Mouse (Mus musculus): ENCODE data around the gene Far2.
"Not testable (repeated sequence)": the region's sequence is repeated elsewhere in the genome, so short reads cannot be mapped to it uniquely, and the experiment has no call there.

The Far2 gene

DNA sequence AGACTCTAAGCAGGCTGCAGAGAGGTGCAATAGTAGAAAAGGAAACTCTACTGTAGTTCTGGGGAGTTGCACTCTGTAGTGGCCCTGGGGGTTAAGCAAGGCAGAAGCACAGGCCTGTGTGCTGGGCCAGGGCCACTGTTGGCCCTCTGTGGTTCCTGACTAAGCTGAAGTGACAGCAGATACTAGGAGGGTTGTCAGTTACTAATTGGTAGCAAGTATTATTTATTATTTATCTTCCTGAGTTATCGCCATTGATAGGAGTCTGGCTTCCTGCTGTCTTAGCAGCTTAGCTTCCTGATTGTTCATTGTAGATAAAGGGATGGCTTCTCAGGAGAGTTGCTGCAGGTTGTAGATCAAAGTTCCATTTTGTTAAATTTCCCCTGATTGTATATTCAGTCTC is 73.6 kb downstream of the Far2 start:
- DNase-seq, result no peak

GRCm38 (mm10) chr6:148126851-148127250 is 79.8 kb downstream of the Far2 start:
- DNase-seq, result not testable (repeated sequence)

DNA sequence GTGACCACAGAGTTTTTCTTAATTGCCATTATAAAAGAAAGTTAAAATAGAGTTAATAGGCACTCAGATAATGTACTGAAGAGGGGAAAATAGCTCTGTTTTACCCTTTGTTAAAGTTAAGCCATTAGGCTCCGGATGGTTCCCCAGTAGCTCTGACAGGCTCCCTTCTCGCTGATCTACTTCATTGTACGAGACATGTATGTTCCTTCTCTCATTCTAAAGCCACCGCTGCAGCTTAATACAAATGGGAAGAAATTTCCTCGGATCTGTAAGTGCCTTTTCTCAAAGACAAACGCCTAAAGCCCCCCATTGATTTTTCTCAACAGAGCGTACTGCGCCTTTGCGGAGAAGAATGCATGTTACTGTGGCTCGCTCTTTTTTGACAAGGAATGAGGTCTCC is 85.3 kb downstream of the Far2 start:
- DNase-seq, result no peak

GRCm38 (mm10) chr6:148133536-148133935 is 86.5 kb downstream of the Far2 start:
- no peak for DNase-seq

DNA sequence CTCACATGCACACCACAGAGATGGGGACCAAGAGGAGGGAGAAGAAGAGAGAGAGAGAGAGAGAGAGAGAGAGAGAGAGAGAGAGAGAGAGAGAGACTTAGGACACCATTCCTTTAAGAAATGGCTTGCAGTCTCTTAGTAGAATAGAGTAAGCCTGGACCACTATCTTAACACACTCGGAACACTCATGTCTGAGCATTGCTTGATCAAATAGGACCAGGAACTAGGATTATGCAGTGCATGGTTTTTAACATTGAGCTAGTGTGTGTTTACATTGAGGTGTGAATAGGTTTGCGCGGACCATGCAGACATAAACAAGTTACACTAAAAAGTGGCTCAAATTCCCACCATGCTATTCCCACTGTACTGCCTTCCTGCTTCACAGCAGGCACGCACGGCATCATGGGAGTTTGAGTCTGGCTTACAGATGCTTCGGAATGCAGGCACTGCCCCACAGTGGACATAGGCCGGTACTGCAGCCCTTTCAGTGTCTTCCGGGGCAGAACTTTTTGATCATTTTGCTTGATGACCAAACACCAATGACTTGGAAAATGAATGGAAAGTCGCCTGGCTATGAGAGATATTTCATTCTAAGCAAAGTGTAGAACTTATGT is 88.8 kb downstream of the Far2 start:
- DNase-seq, result peak; percentile 91

GRCm38 (mm10) chr6:148139288-148139995 is 92.4 kb downstream of the Far2 start:
- no peak for DNase-seq

GRCm38 (mm10) chr6:148141874-148142273 is 94.8 kb downstream of the Far2 start:
- DNase-seq, result no peak

DNA sequence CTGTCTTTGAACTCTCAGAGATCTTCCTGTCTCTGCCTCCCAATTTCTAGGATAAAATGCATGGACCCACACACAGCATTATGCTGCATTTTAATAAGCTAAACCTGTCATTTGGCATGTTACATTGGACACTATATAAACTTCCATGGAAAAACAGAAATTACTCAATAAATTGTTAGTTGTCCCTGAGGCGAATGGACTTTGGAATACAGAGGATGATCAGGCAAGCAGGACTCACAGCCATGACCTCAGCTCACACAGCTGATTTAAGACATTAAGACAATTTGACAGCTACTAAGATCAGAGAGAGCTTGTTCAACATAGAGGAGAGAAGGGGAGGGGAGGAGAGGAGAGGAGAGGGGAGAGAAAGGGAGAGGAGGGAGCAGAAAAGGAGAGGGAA is 95.4 kb downstream of the Far2 start:
- no peak for DNase-seq

DNA sequence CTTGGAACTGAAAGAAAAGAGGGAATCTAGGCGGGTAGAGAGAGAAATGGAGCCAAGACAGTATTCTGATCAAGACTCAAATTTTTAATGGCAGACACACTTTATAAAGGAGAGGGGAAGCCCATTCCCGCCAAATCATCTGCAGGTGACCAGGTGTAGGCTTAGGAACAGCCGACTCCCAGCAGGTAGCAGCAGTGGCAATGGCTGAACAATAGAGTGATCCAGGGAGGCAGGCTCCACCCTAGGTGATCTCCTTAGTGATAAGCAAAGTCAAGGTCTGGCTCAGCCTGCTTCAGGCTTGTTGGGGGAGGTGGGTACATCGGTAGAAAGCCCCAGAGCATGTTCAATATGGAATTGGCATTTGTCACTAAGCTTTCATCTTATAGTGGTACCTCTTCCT is 105.2 kb downstream of the Far2 start:
- not testable (repeated sequence) for DNase-seq

DNA sequence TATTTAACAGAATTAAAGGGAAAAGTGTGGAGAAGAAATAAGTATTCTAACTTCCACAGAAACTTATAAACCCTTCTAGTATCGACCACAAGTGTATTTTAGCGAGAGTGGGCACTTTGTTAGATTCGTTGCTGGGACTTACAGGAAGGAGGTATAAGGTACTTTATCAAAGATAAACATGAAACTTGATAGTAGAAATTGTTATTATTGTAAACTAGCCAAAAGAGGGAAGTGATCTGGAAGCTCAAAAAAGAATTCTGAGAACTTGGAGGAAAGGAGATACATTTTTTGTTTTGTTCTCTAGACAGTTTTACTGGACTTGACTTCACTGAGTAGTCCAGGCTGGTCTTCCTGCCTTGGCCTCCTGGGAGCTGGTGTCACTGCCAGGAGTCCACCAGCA is 125.8 kb downstream of the Far2 start:
- no peak for DNase-seq

DNA sequence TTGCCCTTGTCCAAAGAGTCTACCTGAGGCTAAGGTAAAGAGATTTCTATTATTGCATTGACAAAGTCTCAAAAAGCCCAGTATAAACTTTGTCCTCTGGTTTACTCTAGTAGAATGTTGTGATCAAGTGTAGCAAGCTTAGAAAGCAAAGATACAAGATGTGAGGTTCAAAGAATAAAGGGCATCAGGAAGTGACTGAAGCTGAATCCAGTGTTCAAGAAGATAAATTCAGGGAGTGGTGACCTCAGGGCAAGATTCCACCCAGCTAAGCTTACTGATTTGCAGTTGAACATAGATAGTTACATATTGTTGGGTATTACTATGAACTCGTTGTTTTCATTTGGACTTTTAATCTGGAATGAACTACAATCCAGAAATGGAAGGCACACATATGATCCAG is 138.6 kb downstream of the Far2 start:
- no peak for DNase-seq

GRCm38 (mm10) chr6:148193972-148194701 is 147.1 kb downstream of the Far2 start:
- DNase-seq, result no peak

- no peak for DNase-seq
These were observed 152.1 kb downstream of the Far2 start for GRCm38 (mm10) chr6:148199177-148199576.

DNA sequence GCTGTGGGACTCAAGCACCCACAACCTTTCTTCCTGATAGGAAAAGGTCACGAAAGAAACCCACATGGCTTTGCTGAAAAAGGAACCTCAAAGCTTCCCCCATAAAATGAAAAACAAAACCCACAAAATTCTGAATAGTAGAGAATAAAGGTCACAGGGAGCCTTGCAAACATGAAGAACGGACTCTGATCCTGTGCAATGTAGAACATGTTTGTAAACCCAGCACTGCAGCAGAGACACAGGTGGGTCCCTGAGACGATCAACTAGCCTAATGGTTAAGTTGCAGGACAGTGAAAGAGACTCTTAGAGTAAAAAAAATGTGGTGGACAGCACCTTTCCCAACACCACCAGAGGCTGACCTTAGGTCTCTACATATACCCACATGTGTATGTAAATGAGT is 152.7 kb downstream of the Far2 start:
- no peak for DNase-seq

DNA sequence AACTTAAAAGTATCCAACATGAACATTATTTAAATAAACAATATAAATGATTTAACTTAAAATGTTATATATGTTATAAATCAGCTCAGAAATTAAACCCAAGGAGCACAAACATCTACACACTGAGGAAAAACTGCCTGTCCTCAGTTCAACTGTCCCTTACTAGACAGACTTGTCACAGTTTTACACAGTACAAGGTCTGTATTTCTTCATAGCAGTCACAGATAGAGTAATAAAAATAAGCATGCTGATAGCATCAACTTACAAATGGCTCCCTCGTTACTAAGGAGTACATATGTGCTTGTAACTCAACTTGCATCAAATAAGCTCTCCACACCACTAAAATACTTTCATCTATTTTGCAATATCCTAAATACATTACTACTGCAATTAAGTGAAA is 158.1 kb downstream of the Far2 start:
- DNase-seq, result no peak

DNA sequence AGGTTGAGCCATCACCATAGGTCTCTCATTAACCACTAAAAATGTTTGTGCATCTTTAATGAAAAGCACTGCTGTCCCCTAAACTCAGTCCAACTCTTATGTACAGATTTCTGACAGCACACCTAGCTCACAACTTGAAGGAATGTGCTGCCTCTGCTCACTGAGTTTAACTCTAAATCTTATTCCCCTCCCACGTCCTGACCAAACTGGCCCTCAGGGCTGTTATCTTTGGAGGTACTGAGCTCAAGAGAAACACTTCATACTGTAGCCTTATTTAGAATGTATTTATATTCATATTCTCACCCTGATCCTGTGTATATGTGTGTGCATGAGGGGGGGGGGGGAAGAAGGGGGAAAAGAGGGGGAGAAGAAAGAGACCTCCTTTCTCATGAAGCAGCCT is 160.5 kb downstream of the Far2 start:
- DNase-seq, result no peak

- no peak for DNase-seq
These were observed 164.4 kb downstream of the Far2 start for GRCm38 (mm10) chr6:148211391-148211876.

GRCm38 (mm10) chr6:148211897-148212680 is 165.0 kb downstream of the Far2 start, which contains the start of gene Ergic2:
TSS of gene Ergic2 (minus strand) at chr6:148212374.
- DNase-seq, result peak; percentile 99

- DNase-seq, result peak; percentile 73
These were observed 167.7 kb downstream of the Far2 start for GRCm38 (mm10) chr6:148214765-148215164.

GRCm38 (mm10) chr6:148216752-148217151 is 169.7 kb downstream of the Far2 start:
- no peak for DNase-seq

- no peak for DNase-seq
These were observed 171.4 kb downstream of the Far2 start for GRCm38 (mm10) chr6:148218235-148219076.

- DNase-seq, result no peak
These were observed 175.6 kb downstream of the Far2 start for GRCm38 (mm10) chr6:148222686-148223085.

Data from lung, postnatal 10 days (tissue).